Mouse (Mus musculus) embryonic facial prominence, embryonic 15.5 days (tissue): ENCODE measurements around the gene Cenpj. TPM values are rescaled to one million over a fixed set of nuclear protein-coding genes. Genes with fewer than 3 reads are reported as not detected.

Source experiments
- ATAC-seq: fragments of 200-750 bp; cut with Nextera tagmentation; 2 replicates; pipeline ENCODE4 v1.8.0; 2017; ENCODE audit warnings: low read depth, moderate TSS enrichment; ENCODE audit not compliant: insufficient number of reproducible peaks, low FRiP score, low TSS enrichment
- H3K27ac ChIP-seq: fragments of 300-500 bp; sonication (generic); replicated peaks from 2 replicates; pipeline ENCODE4 v1.5.1; 2015; ENCODE audit warnings: mild to moderate bottlenecking, inconsistent platforms
- H3K27me3 ChIP-seq: fragments of 300-500 bp; sonication (generic); 2 replicates; pipeline ENCODE4 v1.6.1; 2015; ENCODE audit warnings: inconsistent platforms
- H3K36me3 ChIP-seq: fragments of 300-500 bp; sonication (generic); 2 replicates; pipeline ENCODE4 v1.6.1; 2015; ENCODE audit warnings: mild to moderate bottlenecking, inconsistent platforms
- H3K4me1 ChIP-seq: fragments of 300-500 bp; sonication (generic); 2 replicates; pipeline ENCODE4 v1.6.1; 2015; ENCODE audit warnings: inconsistent platforms
- H3K4me2 ChIP-seq: fragments of 300-500 bp; sonication (generic); replicated peaks from 2 replicates; pipeline ENCODE4 v1.6.1; 2015; ENCODE audit warnings: mild to moderate bottlenecking, inconsistent platforms
- H3K4me3 ChIP-seq: fragments of 300-500 bp; sonication (generic); replicated peaks from 2 replicates; pipeline ENCODE4 v1.5.1; 2015; ENCODE audit warnings: mild to moderate bottlenecking, inconsistent platforms
- H3K9ac ChIP-seq: fragments of 300-500 bp; sonication (generic); 2 replicates; pipeline ENCODE4 v1.6.1; 2015; ENCODE audit warnings: inconsistent platforms
- H3K9me3 ChIP-seq: fragments of 300-500 bp; sonication (generic); replicated peaks from 2 replicates; pipeline ENCODE4 v1.6.1; 2016; ENCODE audit warnings: inconsistent platforms
- WGBS: fragments of 180-500 bp; shearing (Covaris S2); methylation state at CpG from one replicate; pipeline ENCODE4 v1.1.7; 2015; 5-methylcytosine and 5-hydroxymethylcytosine counted together
- polyA plus RNA-seq: library from polyadenylated mRNA; unstranded; fragments of >200 nt; fragmentation: Nextera tagmentation; extraction: Ambion mirVana; gene quantifications from 2 replicates; pipeline ENCODE4 v1.2.1, GENCODE M21; 2015

Gene Cenpj
- polyA plus RNA-seq, 1 experiment from 2014 or later, result 10.4 TPM

DNA sequence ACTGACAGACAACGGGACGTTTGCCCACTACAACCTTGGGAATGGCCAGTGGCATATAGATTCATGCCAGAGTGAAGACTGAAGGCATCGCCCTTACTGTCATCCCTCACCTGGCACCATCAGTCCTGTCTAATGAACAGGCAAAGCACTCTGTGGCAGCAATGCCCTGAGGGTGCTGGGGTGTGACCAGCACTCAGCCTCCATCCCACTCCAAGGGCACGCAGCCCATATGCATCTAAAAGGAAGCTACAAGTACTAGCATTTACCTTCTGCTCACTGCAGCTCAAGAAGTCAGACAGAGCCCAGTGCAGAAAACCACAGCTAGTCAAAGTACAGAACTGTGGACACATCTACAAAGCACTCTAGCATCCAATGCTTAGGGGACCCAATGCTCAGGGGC is 29.7 kb downstream of the Cenpj start:
- H3K36me3 ChIP-seq, result no peaks in the 10 kb centered on the region
- H3K27ac ChIP-seq, result no peak overlapping the region
- no peak overlapping the region for H3K4me2 ChIP-seq
- H3K27me3 ChIP-seq, result no peaks in the 10 kb centered on the region
- no peak for ATAC-seq
- H3K9me3 ChIP-seq, result no peaks in the 10 kb centered on the region
- H3K4me3 ChIP-seq, result no peak overlapping the region
- 91% methylated on average over 4 of the region's 4 CpGs for WGBS
- no peaks in the 10 kb centered on the region for H3K4me1 ChIP-seq
- H3K9ac ChIP-seq, result no peak overlapping the region

DNA sequence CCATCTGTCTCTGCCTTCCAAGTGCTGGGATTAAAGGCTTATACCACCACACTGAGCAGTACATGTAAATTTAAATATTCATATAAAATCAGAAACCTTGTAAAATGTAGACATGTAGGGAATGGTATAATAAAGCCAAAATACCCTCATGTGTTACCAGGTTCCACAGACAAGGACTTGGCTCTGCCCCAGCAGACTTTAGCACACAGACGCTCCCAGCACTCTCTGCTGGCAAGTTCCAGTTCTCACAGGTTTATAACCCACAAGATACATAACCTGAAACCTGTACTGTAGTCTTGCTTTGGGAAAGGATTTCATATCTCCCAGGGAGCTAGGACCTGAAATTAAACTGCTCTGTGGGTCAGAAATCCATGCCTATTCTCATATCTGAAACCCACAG is 30.3 kb downstream of the Cenpj start:
- ATAC-seq, result no peak
- no peaks in the 10 kb centered on the region for H3K4me1 ChIP-seq
- H3K27me3 ChIP-seq, result no peaks in the 10 kb centered on the region
- no peak overlapping the region for H3K9ac ChIP-seq
- H3K9me3 ChIP-seq, result no peaks in the 10 kb centered on the region
- H3K4me3 ChIP-seq, result no peak overlapping the region
- H3K27ac ChIP-seq, result no peak overlapping the region
- WGBS, result 79% methylated on average over 1 of the region's 1 CpGs
- no peaks in the 10 kb centered on the region for H3K36me3 ChIP-seq
- H3K4me2 ChIP-seq, result no peak overlapping the region

DNA sequence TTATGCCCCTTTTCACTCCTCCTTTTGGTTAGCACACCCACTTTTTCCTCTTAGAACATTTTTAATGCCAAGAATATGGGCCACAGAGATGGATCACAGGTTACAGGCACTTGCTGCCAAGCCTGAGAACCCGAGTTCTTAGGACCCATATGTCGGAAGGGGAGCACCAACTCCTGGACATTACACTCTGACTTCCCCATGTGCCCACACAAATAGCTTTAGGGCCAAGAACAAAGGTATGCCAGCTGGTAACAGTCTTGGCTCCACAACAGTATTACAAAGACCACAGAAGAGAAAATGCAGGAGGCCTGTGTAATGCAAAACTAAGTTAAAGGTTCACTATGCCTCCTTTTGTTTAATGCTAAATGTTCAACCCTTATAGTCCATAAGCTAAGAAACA is 44.4 kb downstream of the Cenpj start:
- WGBS, result 79% methylated on average over 2 of the region's 2 CpGs
- Histone ChIP-seq H3K36me3 (peaks cover 28% of the 10 kb centered on the region), H3K4me3 (no peak overlapping the region), H3K27me3 (no peaks in the 10 kb centered on the region), H3K9ac (no peak overlapping the region), H3K9me3 (no peaks in the 10 kb centered on the region), H3K4me1 (no peaks in the 10 kb centered on the region), H3K27ac (no peak overlapping the region), H3K4me2 (no peak overlapping the region)
- ATAC-seq, result no peak

DNA sequence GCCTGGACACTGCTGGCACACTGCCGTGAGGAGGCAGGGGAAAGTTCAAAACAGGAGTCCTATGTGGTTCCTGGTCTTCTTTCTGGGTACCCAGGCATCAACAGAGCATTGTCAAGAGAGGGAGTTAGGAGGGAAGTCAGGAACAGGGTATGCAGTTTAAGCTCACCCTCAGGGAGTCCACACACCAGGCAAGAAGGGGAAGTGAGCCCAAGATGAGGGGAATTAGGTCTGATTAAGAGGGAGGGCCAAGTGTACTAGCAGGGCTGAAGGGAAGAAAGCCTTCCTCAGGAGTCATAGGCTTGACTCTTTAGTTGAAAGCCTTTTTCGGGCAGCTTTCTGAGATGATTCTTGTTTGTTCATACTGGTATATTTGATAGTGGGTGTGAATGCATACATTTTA is 60.5 kb downstream of the Cenpj start:
- Histone ChIP-seq H3K9me3 (no peaks in the 10 kb centered on the region), H3K9ac (no peak overlapping the region), H3K27ac (no peak overlapping the region), H3K4me3 (no peak overlapping the region), H3K4me1 (no peaks in the 10 kb centered on the region), H3K36me3 (no peaks in the 10 kb centered on the region), H3K4me2 (no peak overlapping the region), H3K27me3 (no peaks in the 10 kb centered on the region)
- no peak for ATAC-seq
- 86% methylated on average over 2 of the region's 2 CpGs for WGBS

DNA sequence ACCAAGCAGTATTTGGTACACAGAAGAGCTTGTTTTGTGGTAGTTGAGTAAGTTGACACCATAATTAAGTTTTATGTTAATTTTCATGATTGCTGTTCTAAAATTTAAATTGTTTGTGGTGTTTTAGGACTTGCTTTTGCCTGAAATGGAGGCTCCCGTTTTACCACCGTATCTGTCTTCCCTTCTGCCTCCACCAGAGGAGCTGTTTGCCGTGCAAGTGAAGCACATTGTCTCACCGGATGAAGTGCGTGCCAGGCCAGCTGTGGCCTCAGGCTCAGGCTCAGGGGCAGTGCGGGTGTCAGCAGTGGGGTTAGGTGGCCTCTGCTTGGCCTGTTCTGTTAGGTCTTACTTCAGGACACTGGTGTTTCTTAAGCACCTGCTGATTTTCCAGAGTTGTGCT is 63.1 kb downstream of the Cenpj start:
- Histone ChIP-seq H3K4me3 (no peak overlapping the region), H3K4me2 (no peak overlapping the region), H3K4me1 (no peaks in the 10 kb centered on the region), H3K36me3 (no peaks in the 10 kb centered on the region), H3K9me3 (no peaks in the 10 kb centered on the region), H3K27ac (no peak overlapping the region), H3K27me3 (no peaks in the 10 kb centered on the region), H3K9ac (no peak overlapping the region)
- WGBS, result 15% methylated on average over 6 of the region's 6 CpGs
- no peak for ATAC-seq

DNA sequence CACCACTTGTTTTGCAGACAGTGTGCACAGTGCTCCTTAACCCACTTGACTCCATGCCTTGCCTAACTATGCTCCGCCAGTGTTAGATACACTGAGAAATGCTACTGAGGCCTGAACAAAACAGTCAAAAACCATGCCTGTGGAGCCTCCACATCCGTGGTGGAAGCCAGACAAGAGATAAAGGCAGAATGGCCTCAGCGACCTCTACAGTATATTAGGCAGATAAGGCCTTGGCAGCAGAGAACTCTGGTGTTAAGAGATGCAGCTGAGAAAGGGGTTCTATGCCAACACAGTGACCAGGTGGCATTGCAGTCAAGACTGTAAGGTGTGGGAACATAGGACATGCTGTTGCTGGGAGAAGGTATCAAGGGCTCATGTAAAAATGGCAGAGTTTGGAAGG is 68.5 kb downstream of the Cenpj start:
- Histone ChIP-seq H3K4me3 (no peak overlapping the region), H3K9me3 (no peaks in the 10 kb centered on the region), H3K9ac (no peak overlapping the region), H3K27ac (no peak overlapping the region), H3K27me3 (no peaks in the 10 kb centered on the region), H3K36me3 (no peaks in the 10 kb centered on the region), H3K4me1 (no peaks in the 10 kb centered on the region), H3K4me2 (no peak overlapping the region)
- WGBS, result 70% methylated on average over 3 of the region's 3 CpGs
- no peak for ATAC-seq

DNA sequence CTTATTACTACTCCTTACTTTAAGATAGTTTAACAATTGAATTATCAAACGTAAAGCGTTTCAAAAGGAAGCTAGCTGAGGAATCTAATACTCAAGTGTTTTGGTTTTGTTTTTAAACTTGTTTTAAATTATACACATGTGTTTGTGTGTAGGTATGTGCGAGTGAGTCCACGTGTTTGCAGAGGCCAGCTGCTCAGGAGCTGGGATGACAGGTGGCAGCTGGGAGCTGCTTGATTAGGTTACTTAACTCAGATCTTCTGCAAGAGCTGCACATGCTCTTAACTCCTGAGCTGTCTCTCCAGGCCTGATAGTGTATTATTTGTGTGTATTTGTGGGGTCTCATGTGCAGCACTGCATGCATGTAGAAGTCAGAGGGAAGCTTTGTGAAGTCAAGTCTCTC is 72.8 kb downstream of the Cenpj start:
- no peaks in the 10 kb centered on the region for H3K27me3 ChIP-seq
- no peak overlapping the region for H3K4me2 ChIP-seq
- no peak overlapping the region for H3K4me3 ChIP-seq
- H3K27ac ChIP-seq, result no peak overlapping the region
- no peaks in the 10 kb centered on the region for H3K36me3 ChIP-seq
- 28% methylated on average over 4 of the region's 4 CpGs for WGBS
- no peaks in the 10 kb centered on the region for H3K9me3 ChIP-seq
- no peak overlapping the region for H3K9ac ChIP-seq
- H3K4me1 ChIP-seq, result no peaks in the 10 kb centered on the region
- no peak for ATAC-seq

DNA sequence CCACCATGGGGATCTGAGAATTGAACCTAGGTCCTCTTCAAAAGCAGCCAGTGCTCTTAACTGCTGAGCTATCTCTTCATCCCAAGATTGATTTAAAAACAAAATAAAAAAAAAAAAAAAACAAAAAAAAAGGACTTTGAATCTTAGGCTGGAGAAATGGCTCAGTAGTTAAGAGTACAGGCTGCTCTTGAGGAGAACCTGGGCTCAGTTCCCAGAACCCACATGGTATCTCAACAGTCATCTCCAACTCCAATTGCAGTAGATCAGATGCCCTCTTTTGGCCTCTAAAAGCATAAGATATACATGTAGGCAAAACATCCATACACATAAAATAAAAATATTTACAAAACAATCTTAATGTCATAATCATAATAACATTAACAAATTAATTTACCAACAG is 85.4 kb downstream of the Cenpj start:
- Histone ChIP-seq H3K36me3 (no peaks in the 10 kb centered on the region), H3K9ac (no peak overlapping the region)
- ATAC-seq, result no peak

More for the DNA sequence above, 85.4 kb downstream of the Cenpj start:
- H3K4me3 ChIP-seq, result no peak overlapping the region
- H3K4me2 ChIP-seq, result no peak overlapping the region
- no peaks in the 10 kb centered on the region for H3K9me3 ChIP-seq
- no peak overlapping the region for H3K27ac ChIP-seq
- no peaks in the 10 kb centered on the region for H3K4me1 ChIP-seq
- no peaks in the 10 kb centered on the region for H3K27me3 ChIP-seq

Other genes starting within 250 kb of the Cenpj start
- gene Atp12a, start 210.4 kb downstream of the Cenpj start, polyA plus RNA-seq, result 0.42 and 0.64 TPM in 2 replicates
- 1.2 and 1.5 TPM in 2 replicates for gene Rnf17, start 172.8 kb downstream of the Cenpj start, polyA plus RNA-seq
- gene Parp4, start 194 bp upstream of the Cenpj start, polyA plus RNA-seq, result 4.2 and 4.7 TPM in 2 replicates
- gene Mphosph8, start 92.8 kb upstream of the Cenpj start, polyA plus RNA-seq, result 26.3 and 27.6 TPM in 2 replicates
- 23.1 and 24.8 TPM in 2 replicates for gene Pspc1, start 202.9 kb upstream of the Cenpj start, polyA plus RNA-seq
- gene Zmym5, start 236.3 kb upstream of the Cenpj start, polyA plus RNA-seq, result 27.7 and 29.4 TPM in 2 replicates